Mouse (Mus musculus) embryonic facial prominence, embryonic 13.5 days (tissue): Measurements from ENCODE around the gene Atg4b. TPM values are rescaled to one million over a fixed set of nuclear protein-coding genes. Genes with fewer than 3 reads are reported as not detected.
"Not testable (repeated sequence)": the region's sequence is repeated elsewhere in the genome, so short reads cannot be mapped to it uniquely, and the experiment has no call there.

Experiments used
- ATAC-seq: fragments of 200-750 bp; cut with Nextera tagmentation; 2 replicates; pipeline ENCODE4 v1.8.0; 2017; ENCODE audit warnings: low read depth; ENCODE audit not compliant: insufficient number of reproducible peaks, insufficient read depth, low FRiP score, low TSS enrichment
- H3K27ac ChIP-seq: fragments of 300-500 bp; sonication (generic); 2 replicates; pipeline ENCODE4 v1.5.1; 2015; ENCODE audit warnings: moderate library complexity, mild to moderate bottlenecking, inconsistent platforms
- H3K27me3 ChIP-seq: fragments of 300-500 bp; sonication (generic); 2 replicates; pipeline ENCODE4 v1.6.1; 2015; ENCODE audit warnings: mild to moderate bottlenecking, inconsistent platforms
- H3K36me3 ChIP-seq: fragments of 300-500 bp; sonication (generic); 2 replicates; pipeline ENCODE4 v1.6.1; 2015; ENCODE audit warnings: mild to moderate bottlenecking, inconsistent platforms
- H3K4me1 ChIP-seq: fragments of 300-500 bp; sonication (generic); 2 replicates; pipeline ENCODE4 v1.6.1; 2015; ENCODE audit warnings: inconsistent platforms
- H3K4me2 ChIP-seq: fragments of 300-500 bp; sonication (generic); 2 replicates; pipeline ENCODE4 v1.6.1; 2015; ENCODE audit warnings: moderate library complexity, mild to moderate bottlenecking, inconsistent platforms
- H3K4me3 ChIP-seq: fragments of 300-500 bp; sonication (generic); 2 replicates; pipeline ENCODE4 v1.5.1; 2015; ENCODE audit warnings: mild to moderate bottlenecking, inconsistent platforms
- H3K9ac ChIP-seq: fragments of 300-500 bp; sonication (generic); 2 replicates; pipeline ENCODE4 v1.6.1; 2015; ENCODE audit warnings: mild to moderate bottlenecking, inconsistent platforms
- H3K9me3 ChIP-seq: fragments of 300-500 bp; sonication (generic); 2 replicates; pipeline ENCODE4 v1.6.1; 2016; ENCODE audit warnings: inconsistent platforms
- WGBS: fragments of 180-500 bp; shearing (Covaris S2); methylation state at CpG from one replicate; pipeline ENCODE4 v1.1.7; 2015; ENCODE audit warnings: mixed read lengths; 5-methylcytosine and 5-hydroxymethylcytosine counted together
- polyA plus RNA-seq: library from polyadenylated mRNA; unstranded; fragments of >200 nt; fragmentation: Nextera tagmentation; extraction: Ambion mirVana; gene quantifications from 2 replicates; pipeline ENCODE4 v1.2.1, GENCODE M21; 2015

Atg4b gene
- polyA plus RNA-seq, 1 experiment from 2014 or later = 90.4 TPM

DNA sequence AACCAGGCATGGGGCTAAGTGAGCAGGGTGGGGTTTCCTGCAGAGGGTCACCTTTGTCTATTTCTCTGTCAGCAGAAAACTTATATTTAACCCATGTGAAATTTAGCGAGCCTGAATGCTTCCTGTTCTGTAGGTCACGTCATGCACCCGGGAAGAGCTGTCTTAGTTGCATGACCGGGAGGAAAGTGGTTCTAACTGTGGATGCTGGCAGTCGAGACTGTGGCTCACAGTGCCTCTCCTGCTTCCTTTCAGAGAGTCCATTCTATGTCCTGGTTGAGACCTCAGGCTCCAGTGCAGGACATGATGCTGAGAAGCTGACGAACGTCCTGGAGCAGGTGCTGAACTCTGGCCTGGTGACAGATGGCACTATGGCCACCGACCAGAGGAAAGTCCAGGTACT lies 87.3 kb downstream of the Atg4b start:
- H3K27ac ChIP-seq, H3K9me3 ChIP-seq, H3K27me3 ChIP-seq, H3K4me1 ChIP-seq, ATAC-seq, H3K4me3 ChIP-seq, H3K9ac ChIP-seq, H3K4me2 ChIP-seq: not testable (repeated sequence)
- peaks cover 34% of the 10 kb centered on the region for H3K36me3 ChIP-seq
- WGBS = 90% methylated on average over 8 of the region's 8 CpGs

Other genes starting within 250 kb of the Atg4b start
- 10.5 and 10.9 TPM in 2 replicates for gene Farp2, start 239.4 kb upstream of the Atg4b start, polyA plus RNA-seq
- 171 and 196 TPM in 2 replicates for gene Stk25, start 92.8 kb upstream of the Atg4b start, polyA plus RNA-seq
- gene Bok, start 65.8 kb upstream of the Atg4b start, polyA plus RNA-seq = 43.3 and 48.2 TPM in 2 replicates
- 58.4 and 58.9 TPM in 2 replicates for gene Thap4, start 3.4 kb downstream of the Atg4b start, polyA plus RNA-seq
- gene Dtymk, start 50.4 kb downstream of the Atg4b start, polyA plus RNA-seq = 267 and 281 TPM in 2 replicates
- gene Ing5, start 52.5 kb downstream of the Atg4b start, polyA plus RNA-seq = 16.1 and 16.5 TPM in 2 replicates
- gene D2hgdh, start 73.4 kb downstream of the Atg4b start, polyA plus RNA-seq = 18.1 and 19.4 TPM in 2 replicates
- 0.30 TPM in 1 of 2 replicates, not detected in the other for gene Gal3st2, start 109.8 kb downstream of the Atg4b start, polyA plus RNA-seq
- not detected in 2 replicates for gene Gal3st2b, start 166.8 kb downstream of the Atg4b start, polyA plus RNA-seq
- not detected in 2 replicates for gene Gal3st2c, start 239.0 kb downstream of the Atg4b start, polyA plus RNA-seq